Mouse (Mus musculus) gastrocnemius, adult 2 months (tissue): ENCODE results near the gene Pycard. TPM values are rescaled to one million over a fixed set of nuclear protein-coding genes. Genes with fewer than 3 reads are reported as not detected.
A peak's percentile ranks its signal among the peaks of the same experiment; 100 is the strongest.
"Not testable (repeated sequence)": the region's sequence is repeated elsewhere in the genome, so short reads cannot be mapped to it uniquely, and the experiment has no call there.

ENCODE experiments used
- DNase-seq: peaks from one replicate; pipeline ENCODE4 v3.0.0; 2022
- H3K27ac ChIP-seq: fragments of 200-600 bp; 2 replicates; pipeline ENCODE4 v1.8.1; 2022; ENCODE audit warnings: mild to moderate bottlenecking
- H3K4me3 ChIP-seq: fragments of 200-600 bp; 2 replicates; pipeline ENCODE4 v1.8.1; 2022; ENCODE audit warnings: mild to moderate bottlenecking, moderate library complexity
- CTCF ChIP-seq: fragments of 200-600 bp; IDR thresholded peaks from 2 replicates; pipeline ENCODE4 v1.8.1; 2022; ENCODE audit warnings: antibody characterized with exemption, mild to moderate bottlenecking, moderate library complexity
- intact Hi-C: fragments of 180-260 bp; cut with DNase I; formaldehyde crosslinking; loops from one replicate; pipeline ENCODE4 v1.15.1; 2025
- long read RNA-seq, 2 experiments: library from polyadenylated mRNA; stranded (forward); transcript quantifications; one replicate each; pipeline ENCODE4 v2.0.0; 2021
- total RNA-seq, 2 experiments: library from RNA; stranded (reverse); gene quantifications; 2 replicates each; pipeline ENCODE4 v1.2.3; 2021

The Pycard gene
- total RNA-seq, result under 1 TPM; 0.38 to 0.89 TPM
- long read RNA-seq, experiment 1, partial matches to known transcripts, result 0 of 2 reads
- long read RNA-seq, experiment 1, other reads (novel, unspliced or antisense), result 0 of 2 reads
- long read RNA-seq, experiment 2, partial matches to known transcripts, result 0 of 2 reads
- long read RNA-seq, experiment 2, other reads (novel, unspliced or antisense), result 0 of 2 reads

GRCm38 (mm10) chr7:127993341-127993977 is at the start of gene Pycard:
Gene Pycard (minus strand): TSS chr7:127993867.
- peak within 1 kb of the TSS; percentile 48 for H3K27ac ChIP-seq
- H3K4me3 ChIP-seq, result peak within 1 kb of the TSS; percentile 61
- no peak for TF ChIP-seq CTCF
- intact Hi-C loops, result no loop called here
- peak; percentile 50 for DNase-seq

- intact Hi-C loops, H3K4me3 ChIP-seq, H3K27ac ChIP-seq, DNase-seq: not testable (repeated sequence)
Measured at GRCm38 (mm10) chr7:128042161-128042820, 48.6 kb upstream of the Pycard start.

- Histone ChIP-seq H3K4me3 (no peak overlapping the region), H3K27ac (no peak overlapping the region)
- no peak for DNase-seq
- intact Hi-C loops, result no loop called here
- TF ChIP-seq CTCF, result no peak
Measured at GRCm38 (mm10) chr7:128033616-128034015, 39.9 kb upstream of the Pycard start.

GRCm38 (mm10) chr7:128032989-128033293 is 39.3 kb upstream of the Pycard start:
- Histone ChIP-seq H3K27ac (no peak overlapping the region), H3K4me3 (no peak overlapping the region)
- DNase-seq, result no peak
- TF ChIP-seq CTCF, result no peak
- intact Hi-C loops, result no loop called here

- no peak overlapping the region for H3K4me3 ChIP-seq
- intact Hi-C loops, result no loop called here
- DNase-seq, result no peak
- H3K27ac ChIP-seq, result no peak overlapping the region
- no peak for TF ChIP-seq CTCF
Measured at GRCm38 (mm10) chr7:128032290-128032988, 38.8 kb upstream of the Pycard start.

- no peak for DNase-seq
- intact Hi-C loops, result no loop called here
- H3K27ac ChIP-seq, result no peak overlapping the region
- no peak for TF ChIP-seq CTCF
- no peak overlapping the region for H3K4me3 ChIP-seq
Measured at GRCm38 (mm10) chr7:128031403-128031976, 37.8 kb upstream of the Pycard start.

GRCm38 (mm10) chr7:128025381-128025780 is 31.7 kb upstream of the Pycard start:
- Histone ChIP-seq H3K27ac (no peak overlapping the region), H3K4me3 (no peak overlapping the region)
- intact Hi-C loops, result no loop called here
- no peak for TF ChIP-seq CTCF
- no peak for DNase-seq

GRCm38 (mm10) chr7:128024932-128025331 is 31.3 kb upstream of the Pycard start:
- H3K27ac ChIP-seq, result no peak overlapping the region
- DNase-seq, result no peak
- intact Hi-C loops, result loop anchor here (5.0 kb wide), 1 partner anchor 177 kb away; no protein-coding TSS in a partner anchor
- TF ChIP-seq CTCF, result no peak
- H3K4me3 ChIP-seq, result no peak overlapping the region

- no peak overlapping the region for H3K27ac ChIP-seq
- H3K4me3 ChIP-seq, result no peak overlapping the region
- intact Hi-C loops, result loop anchor here (5.0 kb wide), 1 partner anchor 178 kb away; no protein-coding TSS in a partner anchor
- no peak for DNase-seq
- TF ChIP-seq CTCF, result no peak
Measured at GRCm38 (mm10) chr7:128024364-128024763, 30.7 kb upstream of the Pycard start.

GRCm38 (mm10) chr7:128023565-128023964 is 29.9 kb upstream of the Pycard start:
- intact Hi-C loops, result loop anchor here (5.0 kb wide), 1 partner anchor 179 kb away; no protein-coding TSS in a partner anchor
- no peak for TF ChIP-seq CTCF

GRCm38 (mm10) chr7:128022974-128023373 is 29.3 kb upstream of the Pycard start:
- intact Hi-C loops, result loop anchor here (5.0 kb wide), 1 partner anchor 179 kb away; no protein-coding TSS in a partner anchor
- H3K4me3 ChIP-seq, result no peak overlapping the region
- H3K27ac ChIP-seq, result no peak overlapping the region
- peak; percentile 43 for TF ChIP-seq CTCF
- DNase-seq, result no peak

More at GRCm38 (mm10) chr7:128023565-128023964, 29.9 kb upstream of the Pycard start:
- H3K27ac ChIP-seq, result no peak overlapping the region
- no peak overlapping the region for H3K4me3 ChIP-seq
- DNase-seq, result no peak

- DNase-seq, result no peak
- Histone ChIP-seq H3K4me3 (no peak overlapping the region), H3K27ac (no peak overlapping the region)
- TF ChIP-seq CTCF, result no peak
- intact Hi-C loops, result no loop called here
Measured at GRCm38 (mm10) chr7:128019187-128019586, 25.5 kb upstream of the Pycard start.

GRCm38 (mm10) chr7:128018275-128018674 is 24.6 kb upstream of the Pycard start:
- no peak for DNase-seq

More at GRCm38 (mm10) chr7:128018275-128018674, 24.6 kb upstream of the Pycard start:
- no peak for TF ChIP-seq CTCF
- no peak overlapping the region for H3K4me3 ChIP-seq
- no peak overlapping the region for H3K27ac ChIP-seq
- intact Hi-C loops, result no loop called here
